Mouse (Mus musculus): ENCODE measurements around the gene Dgcr6.
A peak's percentile ranks its signal among the peaks of the same experiment; 100 is the strongest.

DNA sequence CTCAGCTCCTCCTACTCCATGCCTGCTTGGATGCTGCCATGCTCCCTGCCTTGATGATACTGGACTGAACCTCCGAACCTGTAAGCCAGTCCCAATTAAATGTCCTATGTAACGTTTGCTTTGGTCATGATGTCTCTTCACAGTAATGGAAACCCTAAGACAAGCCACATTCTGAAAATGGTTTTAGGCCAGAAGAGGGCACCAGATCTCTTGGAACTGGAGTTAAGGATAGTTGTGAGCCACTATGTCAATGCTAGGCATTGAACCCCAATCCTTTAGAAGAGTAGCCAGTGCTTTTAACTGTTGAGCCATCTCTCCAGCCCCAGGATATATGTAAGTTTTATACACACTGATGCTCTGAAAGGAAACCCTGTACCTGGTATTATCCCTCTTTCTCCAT lies 20.9 kb upstream of the Dgcr6 start:
- TF ChIP-seq CTCF (IDR thresholded peaks at IDR 0.05) (peak; percentile 64), EP300 (IDR thresholded peaks at IDR 0.05) (no peak)
